Mouse (Mus musculus) bone marrow, adult 2 months (tissue): ENCODE results near the gene Dbn1.

Source experiments
- CTCF ChIP-seq: fragments of 200-500 bp; IDR thresholded peaks from 2 replicates; pipeline ENCODE4 v1.5.1; 2011; ENCODE audit warnings: low read length, control low read depth; ENCODE audit not compliant: control insufficient read depth, insufficient read depth
- POLR2A ChIP-seq: fragments of 200-500 bp; IDR thresholded peaks from 2 replicates; pipeline ENCODE4 v1.6.1; 2011; ENCODE audit warnings: low read depth, mild to moderate bottlenecking, control low read depth, low read length, borderline replicate concordance; ENCODE audit not compliant: control insufficient read depth

GRCm38 (mm10) chr13:55496661-55497060 is 8.8 kb upstream of the Dbn1 start:
- TF ChIP-seq CTCF (no peak), POLR2A (no peak)
